Mouse (Mus musculus) urinary bladder, postnatal 4 days (tissue): ENCODE measurements at regions not wholly inside any gene's neighbourhood (a gene's known extent, or its start where the extent isn't known, plus 50 kb on each side); places are given as distances from the start of the nearest gene placed in this dataset.
"Not testable (repeated sequence)": the region's sequence is repeated elsewhere in the genome, so short reads cannot be mapped to it uniquely, and the experiment has no call there.

Experiments
- DNase-seq, 2 experiments: peaks; one replicate each; pipeline ENCODE4 v3.0.0; 2021 to 2022; ENCODE audit warnings: low spot score in 2 of 2

- DNase-seq = no peak
Observed at GRCm38 (mm10) chr17:63704991-63705390, 157.9 kb upstream of the Fer start.

- DNase-seq = no peak
Observed at GRCm38 (mm10) chr17:63712937-63713336, 149.9 kb upstream of the Fer start.

- DNase-seq = no peak
Observed at GRCm38 (mm10) chr17:63715687-63716086, 147.2 kb upstream of the Fer start.

- DNase-seq = no peak
Observed at GRCm38 (mm10) chr17:63716161-63716560, 146.7 kb upstream of the Fer start.

GRCm38 (mm10) chr17:63717051-63717578 lies 145.7 kb upstream of the Fer start:
- DNase-seq = no peak

GRCm38 (mm10) chr17:63718972-63719715 lies 143.7 kb upstream of the Fer start:
- DNase-seq = no peak

GRCm38 (mm10) chr17:63719771-63720170 lies 143.1 kb upstream of the Fer start:
- DNase-seq = no peak

- no peak for DNase-seq
Observed at GRCm38 (mm10) chr17:63720883-63721282, 142.0 kb upstream of the Fer start.

- no peak for DNase-seq
Observed at GRCm38 (mm10) chr17:63722434-63723004, 140.3 kb upstream of the Fer start.

- no peak for DNase-seq
Observed at GRCm38 (mm10) chr17:63738206-63738605, 124.7 kb upstream of the Fer start.

- DNase-seq = no peak
Observed at GRCm38 (mm10) chr17:63739710-63740109, 123.2 kb upstream of the Fer start.

GRCm38 (mm10) chr17:63749257-63749656 lies 113.6 kb upstream of the Fer start:
- DNase-seq = not testable (repeated sequence)

- no peak for DNase-seq
Observed at GRCm38 (mm10) chr17:63754399-63754798, 108.5 kb upstream of the Fer start.

GRCm38 (mm10) chr17:63757896-63758695 lies 104.8 kb upstream of the Fer start:
- DNase-seq = no peak

- DNase-seq = no peak
Observed at GRCm38 (mm10) chr17:63758817-63759404, 104.0 kb upstream of the Fer start.

GRCm38 (mm10) chr17:63761058-63761457 lies 101.8 kb upstream of the Fer start:
- DNase-seq = no peak

- no peak for DNase-seq
Observed at GRCm38 (mm10) chr17:63771111-63771510, 91.8 kb upstream of the Fer start.

- DNase-seq = no peak
Observed at GRCm38 (mm10) chr17:63784381-63785116, 78.3 kb upstream of the Fer start.

GRCm38 (mm10) chr17:63786444-63786843 lies 76.4 kb upstream of the Fer start:
- DNase-seq = no peak

- DNase-seq = no peak
Observed at GRCm38 (mm10) chr17:63794352-63794751, 68.5 kb upstream of the Fer start.

GRCm38 (mm10) chr17:63798381-63798780 lies 64.5 kb upstream of the Fer start:
- no peak for DNase-seq
